Comparison of ENCODE assay signal across 8 mouse cellular contexts in genomic region chr15:5242241-5243035, GRCm38 (mm10). TPM values are rescaled to one million over a fixed set of nuclear protein-coding genes. Genes with fewer than 3 reads are reported as not detected.
A peak's percentile ranks its signal among the peaks of the same experiment; 100 is the strongest.
DNase-seq lines count a peak whose midpoint lies in the region; ATAC-seq and TF ChIP-seq lines count a peak whose summit lies in the region.

No protein-coding gene starts in this region.

- H3K9me3 ChIP-seq in heart, embryonic 11.5 days (replicated peaks; ENCODE audit: control insufficient read depth, low read length), result no peaks in the 10 kb centered on the region
- H3K9me3 ChIP-seq in midbrain, embryonic 14.5 days (ENCODE audit: control insufficient read depth, low read length), result no peaks in the 10 kb centered on the region
- H3K9me3 ChIP-seq in stomach, embryonic 16.5 days (replicated peaks; ENCODE audit: control insufficient read depth, low read length), result no peaks in the 10 kb centered on the region

- peaks cover 56% of the 10 kb centered on the region for H3K79me2 ChIP-seq in C2C12 (ENCODE audit: control insufficient read depth, insufficient read depth)

- no peaks in the 10 kb centered on the region for H3K36me3 ChIP-seq in C2C12 (ENCODE audit: control insufficient read depth, insufficient read depth)
- no peaks in the 10 kb centered on the region for H3K36me3 ChIP-seq in heart, embryonic 11.5 days (ENCODE audit: control insufficient read depth, insufficient read depth, low read length)
- H3K36me3 ChIP-seq in midbrain, embryonic 14.5 days (ENCODE audit: control insufficient read depth, insufficient read depth, low read length), result no peaks in the 10 kb centered on the region
- H3K36me3 ChIP-seq in stomach, embryonic 16.5 days (ENCODE audit: control insufficient read depth, insufficient read depth, low read length), result no peaks in the 10 kb centered on the region

- H3K27me3 ChIP-seq in C2C12 (ENCODE audit: control insufficient read depth, insufficient read depth, insufficient read length), result no peaks in the 10 kb centered on the region
- peaks cover 35% of the 10 kb centered on the region for H3K27me3 ChIP-seq in heart, embryonic 11.5 days (ENCODE audit: control insufficient read depth, insufficient read depth, low read length)
- H3K27me3 ChIP-seq in midbrain, embryonic 14.5 days (ENCODE audit: control insufficient read depth, insufficient read depth, low read length), result peaks cover 52% of the 10 kb centered on the region
- H3K27me3 ChIP-seq in stomach, embryonic 16.5 days (ENCODE audit: control insufficient read depth, insufficient read depth, low read length), result peaks cover 10% of the 10 kb centered on the region

- H3K4me2 ChIP-seq in heart, embryonic 11.5 days, result peak overlapping the region; percentile 99
- H3K4me2 ChIP-seq in midbrain, embryonic 14.5 days (ENCODE audit: low read length), result peak overlapping the region; percentile 96
- peak overlapping the region; percentile 92 for H3K4me2 ChIP-seq in stomach, embryonic 16.5 days (ENCODE audit: low read depth, low read length)

- ATAC-seq in heart, embryonic 11.5 days (replicated peaks; ENCODE audit: insufficient number of reproducible peaks, low FRiP score, low TSS enrichment), result no peak
- ATAC-seq in midbrain, embryonic 14.5 days (ENCODE audit: low FRiP score, low TSS enrichment), result peak; percentile 49
- no peak for ATAC-seq in stomach, embryonic 16.5 days (ENCODE audit: insufficient read depth, low FRiP score)

- H3K9ac ChIP-seq in heart, embryonic 11.5 days (ENCODE audit: low read depth, low read length), result peak overlapping the region; percentile 50
- H3K9ac ChIP-seq in midbrain, embryonic 14.5 days (replicated peaks; ENCODE audit: low read length), result peak overlapping the region; percentile 57
- peak overlapping the region; percentile 71 for H3K9ac ChIP-seq in stomach, embryonic 16.5 days (ENCODE audit: low read length)

- peak; percentile 8 for TF ChIP-seq CTCF in C2C12 (IDR thresholded peaks at IDR 0.05; ENCODE audit: control insufficient read depth, insufficient read depth, insufficient read length)

- intact Hi-C loops in left cerebral cortex, postnatal 25 days (cut with DNase I), result no loop called here

- whole genome bisulfite sequencing in heart, embryonic 11.5 days (ENCODE audit: insufficient replicate concordance), result 2% methylated on average over 61 of the region's 61 CpGs
- WGBS in midbrain, embryonic 14.5 days, result 3% methylated on average over 61 of the region's 61 CpGs
- WGBS in stomach, embryonic 16.5 days, result 3% methylated on average over 61 of the region's 61 CpGs

- peak overlapping the region; percentile 60 for H3K4me3 ChIP-seq in C2C12 (ENCODE audit: insufficient read depth, poor library complexity, severe bottlenecking)
- peak overlapping the region; percentile 58 for H3K4me3 ChIP-seq in heart, embryonic 11.5 days (ENCODE audit: low read depth, low read length)
- H3K4me3 ChIP-seq in midbrain, embryonic 14.5 days (replicated peaks; ENCODE audit: low read depth, low read length), result peak overlapping the region; percentile 59
- H3K4me3 ChIP-seq in stomach, embryonic 16.5 days (replicated peaks; ENCODE audit: low read length), result peak overlapping the region; percentile 60

- H3ac ChIP-seq in C2C12 (ENCODE audit: control insufficient read depth, insufficient read length, low read depth), result peak overlapping the region; percentile 73

- peaks cover 20% of the 10 kb centered on the region for H3K79me3 ChIP-seq in C2C12 (ENCODE audit: low read depth)

- DNase-seq in adrenal gland, adult (ENCODE audit: inconsistent age in 2 of 2, low spot score in 1 of 2), result peak; percentile 12 to 55
- no peak for DNase-seq in adrenal gland, adult 8-10 months
- DNase-seq in embryo, embryonic 10.5 days (ENCODE audit: low spot score), result peak; percentile 35
- peak; percentile 46 to 52 for DNase-seq in left cerebral cortex, postnatal 25 days (ENCODE audit: low spot score in 2 of 2)
- DNase-seq in midbrain, embryonic 14.5 days, result peak; percentile 70

- H3K4me1 ChIP-seq in heart, embryonic 11.5 days (ENCODE audit: control insufficient read depth, insufficient read depth, low read length), result peaks cover 8% of the 10 kb centered on the region; the same call in 1 of the 2 replicates
- peaks cover 20% of the 10 kb centered on the region for H3K4me1 ChIP-seq in midbrain, embryonic 14.5 days (ENCODE audit: control insufficient read depth, insufficient read depth, low read length)
- H3K4me1 ChIP-seq in stomach, embryonic 16.5 days (ENCODE audit: control insufficient read depth, insufficient read depth, low read length), result peaks cover 12% of the 10 kb centered on the region

- no peak overlapping the region for H3K27ac ChIP-seq in heart, embryonic 11.5 days (ENCODE audit: low read depth, low read length)
- H3K27ac ChIP-seq in midbrain, embryonic 14.5 days (replicated peaks; ENCODE audit: low read depth, low read length), result no peak overlapping the region
- H3K27ac ChIP-seq in stomach, embryonic 16.5 days (ENCODE audit: low read length), result no peak overlapping the region

TF ChIP-seq in C2C12, 6 proteins besides CTCF, POLR2A, EP300 and RAD21:
- peak; percentile 31 for TF ChIP-seq MAX (IDR thresholded peaks at IDR 0.05)
- TF ChIP-seq FOSL1 (IDR thresholded peaks at IDR 0.05; ENCODE audit: insufficient read depth, low read length, poor library complexity, severe bottlenecking), result no peak

RNA-seq across cellular contexts. Expression of gene Ptger4, which starts 1.5 kb away (rescaled TPM):
- total RNA-seq in adrenal gland, adult 8-10 months (2022), result 1 to 10 TPM; 1.4 to 2.2 (median 1.6) TPM
- polyA plus RNA-seq in C2C12 (2012; fragmentation: generic; extraction: Trizol), result 10.7 TPM
- polyA plus RNA-seq in heart, embryonic 11.5 days (2014; fragmentation: Nextera tagmentation; extraction: Ambion mirVana), result 1.6 and 1.8 TPM in 2 replicates
- 1 to 10 TPM; 1.1 to 1.5 TPM for total RNA-seq in left cerebral cortex, postnatal 25 days (2021)
- 1.1 and 1.4 TPM in 2 replicates for polyA plus RNA-seq in midbrain, embryonic 14.5 days (2014; fragmentation: Nextera tagmentation; extraction: Ambion mirVana)
- polyA plus RNA-seq in stomach, embryonic 16.5 days (2015; fragmentation: Nextera tagmentation; extraction: Ambion mirVana), result 7.0 and 8.5 TPM in 2 replicates

RNA-seq across cellular contexts. Expression of gene Ttc33, which starts 57.1 kb away (rescaled TPM):
- 10 to 100 TPM; 61.4 to 94.8 (median 70.7) TPM for total RNA-seq in adrenal gland, adult 8-10 months (2022)
- 15.8 TPM for polyA plus RNA-seq in C2C12 (2012; fragmentation: generic; extraction: Trizol)
- polyA plus RNA-seq in heart, embryonic 11.5 days (2014; fragmentation: Nextera tagmentation; extraction: Ambion mirVana), result 35.0 and 37.5 TPM in 2 replicates
- total RNA-seq in left cerebral cortex, postnatal 25 days (2021), result 10 to 100 TPM; 74.6 to 75.6 TPM
- polyA plus RNA-seq in midbrain, embryonic 14.5 days (2014; fragmentation: Nextera tagmentation; extraction: Ambion mirVana), result 62.9 and 67.1 TPM in 2 replicates
- polyA plus RNA-seq in stomach, embryonic 16.5 days (2015; fragmentation: Nextera tagmentation; extraction: Ambion mirVana), result 35.4 and 36.9 TPM in 2 replicates
